Mouse (Mus musculus) forebrain, embryonic 11.5 days (tissue): ENCODE measurements at regions not wholly inside any gene's neighbourhood (a gene's known extent, or its start where the extent isn't known, plus 50 kb on each side); places are given as distances from the start of the nearest gene placed in this dataset.

ENCODE experiments used
- ATAC-seq: fragments of 200-750 bp; cut with Nextera tagmentation; replicated peaks from 2 replicates; pipeline ENCODE4 v1.8.0; 2017; ENCODE audit warnings: moderate TSS enrichment; ENCODE audit not compliant: low FRiP score
- DNase-seq: peaks from one replicate; pipeline ENCODE4 v3.0.0-alpha.2; 2017; ENCODE audit warnings: low spot score
- H3K27ac ChIP-seq: fragments of 300-500 bp; sonication (generic); 2 replicates; pipeline ENCODE4 v1.5.1; 2014; ENCODE audit warnings: low read depth, low read length
- H3K27me3 ChIP-seq: fragments of 300-500 bp; sonication (generic); 2 replicates; pipeline ENCODE4 v1.6.1; 2014; ENCODE audit warnings: mild to moderate bottlenecking, low read length, mixed read lengths; ENCODE audit not compliant: control insufficient read depth, insufficient read depth
- H3K36me3 ChIP-seq: fragments of 300-500 bp; sonication (generic); 2 replicates; pipeline ENCODE4 v1.6.1; 2014; ENCODE audit warnings: mild to moderate bottlenecking, low read length, moderate library complexity, mixed read lengths; ENCODE audit not compliant: control insufficient read depth, insufficient read depth
- H3K4me1 ChIP-seq: fragments of 300-500 bp; sonication (generic); replicated peaks from 2 replicates; pipeline ENCODE4 v1.6.1; 2014; ENCODE audit warnings: low read length, mixed read lengths; ENCODE audit not compliant: control insufficient read depth, insufficient read depth
- H3K4me2 ChIP-seq: fragments of 300-500 bp; sonication (generic); 2 replicates; pipeline ENCODE4 v1.6.1; 2014; ENCODE audit warnings: low read depth, mild to moderate bottlenecking, low read length, moderate library complexity, mixed read lengths; ENCODE audit not compliant: severe bottlenecking
- H3K4me3 ChIP-seq: fragments of 300-500 bp; sonication (generic); 2 replicates; pipeline ENCODE4 v1.5.1; 2014; ENCODE audit warnings: low read depth, low read length
- H3K9ac ChIP-seq: fragments of 300-500 bp; sonication (generic); 2 replicates; pipeline ENCODE4 v1.6.1; 2014; ENCODE audit warnings: low read length
- H3K9me3 ChIP-seq: fragments of 300-500 bp; sonication (generic); 2 replicates; pipeline ENCODE4 v1.6.1; 2016; ENCODE audit warnings: low read length, mixed read lengths; ENCODE audit not compliant: control insufficient read depth
- WGBS: fragments of 180-500 bp; shearing (Covaris S2); extraction: QIAGEN DNeasy Blood & Tissue Kit; methylation state at CpG from one replicate; pipeline ENCODE4 v1.1.7; 2014; 5-methylcytosine and 5-hydroxymethylcytosine counted together

DNA sequence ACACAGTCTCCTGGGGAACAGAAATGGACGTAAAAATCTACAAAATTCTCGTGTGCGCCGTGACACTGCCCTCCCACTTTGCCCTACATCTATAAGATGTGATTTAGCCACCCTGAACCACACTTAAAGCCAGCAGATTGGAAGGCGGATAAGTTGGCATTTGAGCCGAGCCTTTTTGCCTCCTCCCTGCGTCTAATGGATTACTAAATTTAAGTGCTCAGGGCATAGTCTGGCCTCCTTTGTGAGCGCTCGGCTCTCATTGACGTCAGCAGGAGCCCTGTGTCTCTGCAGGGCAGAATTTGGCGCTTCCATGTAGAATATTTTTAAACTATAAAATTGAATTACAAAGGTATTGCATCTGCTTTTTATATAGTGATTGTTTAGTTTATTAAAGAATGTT is 165.4 kb downstream of the Gm11077 start:
- H3K4me2 ChIP-seq = no peak overlapping the region
- H3K4me3 ChIP-seq = no peak overlapping the region
- ATAC-seq (no peak), DNase-seq (no peak)
- no peaks in the 10 kb centered on the region for H3K9me3 ChIP-seq
- H3K36me3 ChIP-seq = no peaks in the 10 kb centered on the region
- 60% methylated on average over 11 of the region's 11 CpGs for WGBS
- no peaks in the 10 kb centered on the region for H3K27me3 ChIP-seq
- no peak overlapping the region for H3K27ac ChIP-seq
- H3K4me1 ChIP-seq = no peaks in the 10 kb centered on the region
- H3K9ac ChIP-seq = no peak overlapping the region

DNA sequence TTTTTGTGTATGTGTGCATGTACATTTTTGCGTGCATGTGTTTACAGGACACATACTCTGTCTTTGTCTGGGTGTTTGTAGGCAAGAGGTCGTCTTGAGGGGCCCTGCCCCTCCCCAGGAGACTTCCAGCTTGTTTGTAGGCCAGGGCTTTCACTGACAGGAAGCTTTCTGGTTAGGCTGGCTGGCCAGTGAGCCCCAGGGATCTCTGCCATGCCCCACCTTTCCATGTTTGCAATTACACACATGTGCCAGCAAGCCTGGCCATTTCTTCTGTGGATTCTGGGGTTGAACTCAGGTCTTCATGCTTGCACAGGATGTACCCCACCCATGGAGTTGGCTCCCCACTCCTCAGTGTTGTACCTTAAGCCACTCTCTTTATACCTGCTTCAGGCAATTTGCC is 166.4 kb downstream of the Gm11077 start:
- H3K4me1 ChIP-seq = no peaks in the 10 kb centered on the region
- ATAC-seq = no peak
- no peak overlapping the region for H3K4me3 ChIP-seq
- WGBS = 59% methylated on average over 2 of the region's 2 CpGs
- no peak for DNase-seq
- H3K27ac ChIP-seq = no peak overlapping the region
- H3K36me3 ChIP-seq = no peaks in the 10 kb centered on the region
- no peak overlapping the region for H3K4me2 ChIP-seq
- H3K9me3 ChIP-seq = no peaks in the 10 kb centered on the region
- H3K27me3 ChIP-seq = no peaks in the 10 kb centered on the region
- no peak overlapping the region for H3K9ac ChIP-seq

GRCm38 (mm10) chr6:140897111-140897510 is 168.0 kb downstream of the Gm11077 start:
- H3K27ac ChIP-seq = no peak overlapping the region
- no peaks in the 10 kb centered on the region for H3K27me3 ChIP-seq
- H3K4me1 ChIP-seq = no peaks in the 10 kb centered on the region
- no peak overlapping the region for H3K4me3 ChIP-seq
- H3K9me3 ChIP-seq = no peaks in the 10 kb centered on the region
- no peak overlapping the region for H3K9ac ChIP-seq
- WGBS = 59% methylated on average over 8 of the region's 8 CpGs
- no peaks in the 10 kb centered on the region for H3K36me3 ChIP-seq
- DNase-seq = no peak
- no peak overlapping the region for H3K4me2 ChIP-seq
- ATAC-seq = no peak

- peak; percentile 65; the same call in 1 of the 2 replicates for ATAC-seq
- no peak overlapping the region for H3K4me2 ChIP-seq
- H3K4me1 ChIP-seq = no peaks in the 10 kb centered on the region
- WGBS = 61% methylated on average over 12 of the region's 12 CpGs
- DNase-seq = peak; percentile 68
- no peaks in the 10 kb centered on the region for H3K27me3 ChIP-seq
- no peaks in the 10 kb centered on the region for H3K36me3 ChIP-seq
- H3K4me3 ChIP-seq = no peak overlapping the region
- no peak overlapping the region for H3K27ac ChIP-seq
- no peak overlapping the region for H3K9ac ChIP-seq
- no peaks in the 10 kb centered on the region for H3K9me3 ChIP-seq
Measured at GRCm38 (mm10) chr6:140924319-140924981, 195.4 kb downstream of the Gm11077 start.

DNA sequence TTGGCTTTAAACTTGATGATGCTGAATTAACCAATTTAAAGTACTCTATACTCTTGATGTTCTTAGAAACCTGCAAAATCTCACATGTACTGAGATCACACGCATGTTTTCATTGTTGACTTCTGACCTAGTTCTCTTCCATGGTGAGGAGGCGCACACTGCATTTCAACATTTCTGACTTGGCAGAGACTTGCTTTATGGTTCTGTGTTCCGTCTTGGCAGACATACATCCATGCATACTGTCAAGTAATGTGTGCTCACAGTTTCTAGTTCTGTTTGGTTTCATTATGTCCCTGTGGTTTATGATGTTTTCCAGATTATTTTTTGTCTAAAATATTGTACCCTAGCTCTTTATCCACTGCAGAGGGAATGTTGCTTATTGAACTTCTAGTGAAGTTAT is 198.5 kb downstream of the Gm11077 start:
- ATAC-seq (no peak), DNase-seq (no peak)
- H3K9ac ChIP-seq = no peak overlapping the region
- H3K9me3 ChIP-seq = no peaks in the 10 kb centered on the region
- no peaks in the 10 kb centered on the region for H3K36me3 ChIP-seq
- WGBS = 92% methylated on average over 3 of the region's 3 CpGs
- no peaks in the 10 kb centered on the region for H3K4me1 ChIP-seq
- H3K27me3 ChIP-seq = no peaks in the 10 kb centered on the region
- H3K4me3 ChIP-seq = no peak overlapping the region
- H3K27ac ChIP-seq = no peak overlapping the region
- no peak overlapping the region for H3K4me2 ChIP-seq

GRCm38 (mm10) chr6:140934286-140934685 is 205.2 kb downstream of the Gm11077 start:
- no peaks in the 10 kb centered on the region for H3K9me3 ChIP-seq
- ATAC-seq (no peak), DNase-seq (no peak)
- H3K9ac ChIP-seq = no peak overlapping the region
- WGBS = 78% methylated on average over 6 of the region's 6 CpGs
- no peak overlapping the region for H3K4me2 ChIP-seq
- no peak overlapping the region for H3K27ac ChIP-seq
- H3K4me3 ChIP-seq = no peak overlapping the region
- no peaks in the 10 kb centered on the region for H3K36me3 ChIP-seq
- no peaks in the 10 kb centered on the region for H3K27me3 ChIP-seq
- H3K4me1 ChIP-seq = no peaks in the 10 kb centered on the region

- Histone ChIP-seq H3K27me3 (no peaks in the 10 kb centered on the region), H3K4me3 (no peak overlapping the region), H3K27ac (no peak overlapping the region), H3K4me1 (no peaks in the 10 kb centered on the region), H3K36me3 (no peaks in the 10 kb centered on the region), H3K4me2 (no peak overlapping the region), H3K9ac (no peak overlapping the region), H3K9me3 (no peaks in the 10 kb centered on the region)
- no peak for DNase-seq
- 100% methylated on average over 1 of the region's 1 CpGs for WGBS
- ATAC-seq = no peak
Measured at GRCm38 (mm10) chr6:140938025-140938424, 208.9 kb downstream of the Gm11077 start.

GRCm38 (mm10) chr6:140946720-140947119 is 217.6 kb downstream of the Gm11077 start:
- Histone ChIP-seq H3K27ac (no peak overlapping the region), H3K4me3 (no peak overlapping the region), H3K4me1 (no peaks in the 10 kb centered on the region), H3K9ac (no peak overlapping the region), H3K27me3 (no peaks in the 10 kb centered on the region), H3K36me3 (no peaks in the 10 kb centered on the region), H3K9me3 (no peaks in the 10 kb centered on the region), H3K4me2 (no peak overlapping the region)
- 45% methylated on average over 2 of the region's 2 CpGs for WGBS
- no peak for DNase-seq
- ATAC-seq = peak; percentile 62

- H3K4me1 ChIP-seq = no peaks in the 10 kb centered on the region
- no peaks in the 10 kb centered on the region for H3K9me3 ChIP-seq
- H3K36me3 ChIP-seq = no peaks in the 10 kb centered on the region
- H3K4me3 ChIP-seq = no peak overlapping the region
- DNase-seq (no peak), ATAC-seq (no peak)
- H3K27me3 ChIP-seq = no peaks in the 10 kb centered on the region
- no peak overlapping the region for H3K9ac ChIP-seq
- H3K27ac ChIP-seq = no peak overlapping the region
- no peak overlapping the region for H3K4me2 ChIP-seq
- 82% methylated on average over 6 of the region's 6 CpGs for WGBS
Measured at GRCm38 (mm10) chr6:140950483-140950882, 221.4 kb downstream of the Gm11077 start.
